Mouse (Mus musculus): ENCODE measurements around the gene Mypn.

Gene Mypn

DNA sequence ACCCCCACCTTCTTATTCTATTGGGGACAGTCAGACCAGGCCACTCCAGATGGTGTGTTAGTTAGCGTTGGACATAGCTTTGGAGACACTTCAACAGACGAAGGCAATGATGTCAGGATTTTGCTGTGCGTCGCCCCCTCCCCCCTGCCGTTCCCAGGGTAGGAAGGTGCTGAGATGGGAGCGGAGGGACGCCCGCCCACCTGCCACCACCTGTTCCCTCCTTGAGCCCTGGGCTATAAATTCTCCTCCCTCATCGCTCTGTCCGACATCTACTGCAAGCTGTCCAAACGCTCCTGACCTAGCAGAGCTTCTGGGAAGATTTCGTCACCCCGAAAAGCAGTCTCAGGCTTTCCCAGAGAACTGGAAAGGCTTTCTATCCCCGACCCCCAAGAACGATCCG lies 104.2 kb downstream of the Mypn start, which contains the start of gene Atoh7:
Gene Atoh7 (plus strand): TSS at position 131 of the 400 bp plus-strand sequence.
- no peak for DNase-seq

DNA sequence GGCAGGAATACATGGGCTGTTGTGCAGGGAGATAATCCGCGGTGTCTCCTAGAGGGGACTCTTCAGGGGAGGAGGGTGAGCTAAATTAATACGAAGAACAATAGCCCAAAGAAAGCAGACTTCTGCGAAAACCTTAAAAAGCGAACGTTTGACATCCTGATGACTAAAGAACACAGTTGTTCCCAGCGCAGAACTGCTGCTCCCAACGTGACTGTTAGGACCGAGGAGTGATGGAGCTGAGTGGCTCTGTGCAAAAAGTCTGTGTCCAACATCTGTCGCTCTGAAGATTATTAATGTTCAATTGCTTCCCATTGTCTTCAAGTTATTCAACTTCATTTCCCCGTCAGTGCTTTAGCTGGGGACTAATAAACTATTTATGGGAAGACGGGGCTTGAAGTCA lies 105.6 kb downstream of the Mypn start:
- DNase-seq, result no peak

DNA sequence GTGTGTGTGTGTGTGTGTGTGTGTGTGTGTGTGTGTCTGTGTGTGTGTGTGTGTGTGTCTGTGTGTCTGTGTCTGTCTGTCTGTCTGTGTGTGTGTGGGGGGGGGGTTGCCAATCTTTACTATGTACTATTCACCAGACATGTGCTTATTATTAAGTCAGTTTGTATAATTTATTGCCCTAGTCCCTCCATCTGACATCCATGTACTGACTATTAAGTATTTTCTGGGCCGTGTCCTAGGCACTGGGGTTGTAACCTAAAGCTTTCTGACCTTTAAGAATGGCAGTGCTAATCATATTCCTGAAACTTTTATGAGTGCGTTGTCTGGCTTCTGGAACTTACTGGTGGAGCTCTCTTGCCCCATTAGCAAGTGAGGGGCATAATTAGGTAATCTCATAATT lies 107.0 kb downstream of the Mypn start:
- DNase-seq, result no peak

GRCm38 (mm10) chr10:63092616-63093550 lies 110.9 kb downstream of the Mypn start:
- DNase-seq, result no peak

- DNase-seq, result no peak
Observed at GRCm38 (mm10) chr10:63091915-63092314, 111.8 kb downstream of the Mypn start.

DNA sequence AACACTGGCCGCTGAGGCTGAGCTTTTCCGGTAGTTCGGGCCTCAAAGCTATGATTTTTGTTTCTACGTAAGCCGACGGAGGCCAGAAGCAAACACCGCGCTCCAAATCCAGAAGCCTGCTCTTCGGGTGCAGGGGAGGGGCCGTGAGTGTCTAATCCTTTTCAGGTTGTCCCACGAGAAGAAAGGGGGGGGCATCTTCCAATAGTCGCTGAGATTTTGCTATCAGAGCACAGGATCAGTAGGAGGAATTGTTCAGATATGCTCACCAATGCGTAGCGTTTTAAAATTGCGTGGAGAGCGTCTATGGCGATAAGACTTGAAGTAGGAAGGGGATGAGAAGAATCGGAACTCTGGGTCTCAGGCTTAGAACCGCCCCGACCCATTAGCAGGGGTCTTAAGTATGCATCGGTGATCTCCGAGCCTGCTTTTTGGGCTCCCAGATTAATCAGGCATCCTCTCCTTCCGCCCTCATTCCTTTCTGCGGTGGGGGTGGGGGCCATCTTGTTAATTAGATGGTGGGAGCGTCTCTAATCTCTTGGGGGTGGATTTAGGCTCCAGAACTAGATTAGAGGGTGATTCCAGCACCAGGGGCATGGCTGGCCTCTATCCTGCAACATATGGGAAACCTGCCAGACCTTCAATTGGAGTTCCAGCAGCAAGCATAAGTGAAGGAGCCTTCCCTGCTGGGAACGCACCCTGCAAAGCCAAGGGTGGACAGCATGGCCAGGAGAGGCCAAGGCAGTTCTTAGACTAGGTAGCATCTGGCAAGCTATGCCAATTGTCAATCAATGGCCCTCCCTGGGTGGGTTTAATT lies 113.8 kb downstream of the Mypn start:
- DNase-seq, result no peak

GRCm38 (mm10) chr10:63089103-63089757 lies 114.5 kb downstream of the Mypn start:
- DNase-seq, result no peak

DNA sequence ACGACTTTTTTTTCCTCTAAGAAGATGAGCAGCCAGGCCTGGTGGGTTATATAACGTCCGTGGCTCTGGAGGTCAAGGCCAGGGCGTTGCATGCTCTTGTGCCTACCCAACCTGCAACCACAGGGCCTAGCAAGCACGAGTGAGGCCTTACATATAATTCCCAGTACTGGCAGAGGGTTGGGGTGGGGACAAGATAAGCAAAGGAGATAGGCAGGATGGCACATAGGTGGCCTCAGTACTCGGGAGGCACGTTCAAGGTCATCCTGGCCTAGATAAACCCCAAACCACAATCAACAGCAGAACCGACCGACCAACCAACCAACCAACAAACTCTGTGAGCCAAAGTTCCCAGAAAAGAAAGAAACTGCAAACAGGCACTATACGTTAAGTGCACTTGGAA lies 117.4 kb downstream of the Mypn start:
- no peak for DNase-seq

- peak; percentile 32 to 44 for DNase-seq
Observed at GRCm38 (mm10) chr10:63065988-63066387, 137.8 kb downstream of the Mypn start.

All from thymus, adult 18-20 months (tissue).